Mouse (Mus musculus) cortical plate, adult 2 months (tissue): ENCODE data around the gene Crip2. TPM values are rescaled to one million over a fixed set of nuclear protein-coding genes. Genes with fewer than 3 reads are reported as not detected.

Source experiments
- H3K27ac ChIP-seq: fragments of 200-500 bp; 2 replicates; pipeline ENCODE4 v1.5.1; 2012; ENCODE audit warnings: low read length, control low read depth, inconsistent platforms; ENCODE audit not compliant: insufficient read depth
- H3K4me1 ChIP-seq: fragments of 200-500 bp; 2 replicates; pipeline ENCODE4 v1.6.1; 2011; ENCODE audit warnings: low read length; ENCODE audit not compliant: control insufficient read depth, insufficient read depth
- H3K4me3 ChIP-seq: fragments of 200-500 bp; 2 replicates; pipeline ENCODE4 v1.5.1; 2011; ENCODE audit warnings: mild to moderate bottlenecking, low read length, control low read depth; ENCODE audit not compliant: insufficient read depth
- CTCF ChIP-seq: fragments of 200-500 bp; IDR thresholded peaks from 2 replicates; pipeline ENCODE4 v1.5.1; 2011; ENCODE audit warnings: mild to moderate bottlenecking, control low read depth, low read length; ENCODE audit not compliant: insufficient read depth; ENCODE audit errors: extremely low read depth
- POLR2A ChIP-seq: fragments of 200-500 bp; IDR thresholded peaks from 2 replicates; pipeline ENCODE4 v1.6.1; 2011; ENCODE audit warnings: mild to moderate bottlenecking, low read length, control low read depth; ENCODE audit not compliant: insufficient read depth; ENCODE audit errors: extremely low read depth
- polyA plus RNA-seq: library from polyadenylated mRNA; depleted of rRNA; stranded (reverse); fragments of >200 nt; gene quantifications from 2 replicates; pipeline ENCODE4 v1.2.3, GENCODE M21; 2012; rRNA removed

Crip2 gene
- polyA plus RNA-seq, 1 experiment, result 281 TPM

GRCm38 (mm10) chr12:113188349-113189055 lies 48.5 kb downstream of the Crip2 start:
- Histone ChIP-seq H3K4me3 (peak overlapping the region; percentile 54; the same call in 1 of the 2 replicates), H3K27ac (no peak overlapping the region), H3K4me1 (peaks cover 1% of the 10 kb centered on the region; the same call in 1 of the 2 replicates)
- TF ChIP-seq CTCF (no peak), POLR2A (no peak)

GRCm38 (mm10) chr12:113193423-113193822 lies 53.4 kb downstream of the Crip2 start:
- Histone ChIP-seq H3K27ac (no peak overlapping the region), H3K4me3 (no peak overlapping the region), H3K4me1 (no peaks in the 10 kb centered on the region)
- TF ChIP-seq POLR2A, result no peak
- no peak for TF ChIP-seq CTCF

Other genes starting within 250 kb of the Crip2 start
- gene Jag2, start 210.5 kb upstream of the Crip2 start, polyA plus RNA-seq, result 42.1 and 51.5 TPM in 2 replicates
- 18.2 and 18.9 TPM in 2 replicates for gene Nudt14, start 198.1 kb upstream of the Crip2 start, polyA plus RNA-seq
- 78.2 and 80.2 TPM in 2 replicates for gene Btbd6, start 163.8 kb upstream of the Crip2 start, polyA plus RNA-seq
- 38.8 and 39.6 TPM in 2 replicates for gene Brf1, start 139.5 kb upstream of the Crip2 start, polyA plus RNA-seq
- 76.3 and 90.3 TPM in 2 replicates for gene Pacs2, start 125.7 kb upstream of the Crip2 start, polyA plus RNA-seq
- 0.21 TPM in 1 of 2 replicates, not detected in the other for gene Tex22, start 65.7 kb upstream of the Crip2 start, polyA plus RNA-seq
- gene Mta1, start 42.0 kb upstream of the Crip2 start, polyA plus RNA-seq, result 68.4 and 68.7 TPM in 2 replicates
- gene Crip1, start 6.1 kb downstream of the Crip2 start, polyA plus RNA-seq, result 67.6 and 70.7 TPM in 2 replicates
- gene Tedc1, start 16.2 kb downstream of the Crip2 start, polyA plus RNA-seq, result 1.0 and 2.0 TPM in 2 replicates
- 40.1 and 40.7 TPM in 2 replicates for gene Tmem121, start 45.7 kb downstream of the Crip2 start, polyA plus RNA-seq